Mouse (Mus musculus) kidney, postnatal 0 days (tissue): ENCODE data around the gene Rpl36-ps4. TPM values are rescaled to one million over a fixed set of nuclear protein-coding genes. Genes with fewer than 3 reads are reported as not detected.
"Not testable (repeated sequence)": the region's sequence is repeated elsewhere in the genome, so short reads cannot be mapped to it uniquely, and the experiment has no call there.

Experiments
- ATAC-seq: fragments of 200-750 bp; cut with Nextera tagmentation; replicated peaks from 2 replicates; pipeline ENCODE4 v1.8.0; 2017; ENCODE audit warnings: low read depth, moderate number of reproducible peaks, moderate TSS enrichment, moderate library complexity; ENCODE audit not compliant: low FRiP score
- DNase-seq: peaks from one replicate; pipeline ENCODE4 v3.0.0-alpha.2; 2016; ENCODE audit warnings: low spot score
- H3K27ac ChIP-seq: fragments of 300-500 bp; sonication (generic); 2 replicates; pipeline ENCODE4 v1.5.1; 2014; ENCODE audit warnings: mild to moderate bottlenecking
- H3K27me3 ChIP-seq: fragments of 300-500 bp; sonication (generic); 2 replicates; pipeline ENCODE4 v1.6.1; 2014; ENCODE audit warnings: low read length, mixed read lengths; ENCODE audit not compliant: insufficient read depth
- H3K36me3 ChIP-seq: fragments of 300-500 bp; sonication (generic); 2 replicates; pipeline ENCODE4 v1.6.1; 2014; ENCODE audit warnings: low read length, mixed read lengths; ENCODE audit not compliant: insufficient read depth
- H3K4me1 ChIP-seq: fragments of 300-500 bp; sonication (generic); replicated peaks from 2 replicates; pipeline ENCODE4 v1.6.1; 2014; ENCODE audit warnings: antibody characterized with exemption, low read length, mixed read lengths; ENCODE audit not compliant: insufficient read depth
- H3K4me2 ChIP-seq: fragments of 300-500 bp; sonication (generic); 2 replicates; pipeline ENCODE4 v1.6.1; 2014; ENCODE audit warnings: mild to moderate bottlenecking, low read length, moderate library complexity, mixed read lengths
- H3K4me3 ChIP-seq: fragments of 300-500 bp; sonication (generic); replicated peaks from 2 replicates; pipeline ENCODE4 v1.5.1; 2014; ENCODE audit warnings: low read depth, low read length
- H3K9ac ChIP-seq: fragments of 300-500 bp; sonication (generic); 2 replicates; pipeline ENCODE4 v1.6.1; 2014; ENCODE audit warnings: low read depth, low read length
- H3K9me3 ChIP-seq: fragments of 300-500 bp; sonication (generic); replicated peaks from 2 replicates; pipeline ENCODE4 v1.6.1; 2016; ENCODE audit warnings: low read length, inconsistent platforms, mixed read lengths
- CTCF ChIP-seq: IDR thresholded peaks from 2 replicates; pipeline ENCODE4 v1.5.1; 2016; ENCODE audit warnings: antibody characterized with exemption, low read depth, mild to moderate bottlenecking, moderate library complexity
- WGBS: fragments of 180-500 bp; shearing (Covaris S2); extraction: QIAGEN DNeasy Blood & Tissue Kit; methylation state at CpG from one replicate; pipeline ENCODE4 v1.1.7; 2014; 5-methylcytosine and 5-hydroxymethylcytosine counted together
- polyA plus RNA-seq: library from polyadenylated mRNA; unstranded; fragments of >200 nt; fragmentation: Nextera tagmentation; extraction: Ambion mirVana; gene quantifications from 2 replicates; pipeline ENCODE4 v1.2.1, GENCODE M21; 2015

Gene Rpl36-ps4
- polyA plus RNA-seq, 1 experiment from 2014 or later: not detected

GRCm38 (mm10) chr17:87958283-87958682 is 37.5 kb downstream of the Rpl36-ps4 start:
- WGBS: 69% methylated on average over 8 of the region's 8 CpGs
- Histone ChIP-seq H3K27ac (no peak overlapping the region), H3K9ac (no peak overlapping the region), H3K4me2 (no peak overlapping the region), H3K4me3 (no peak overlapping the region), H3K9me3 (no peaks in the 10 kb centered on the region), H3K27me3 (no peaks in the 10 kb centered on the region), H3K36me3 (no peaks in the 10 kb centered on the region), H3K4me1 (no peaks in the 10 kb centered on the region)
- peak; percentile 40; the same call in 1 of the 2 replicates for TF ChIP-seq CTCF
- DNase-seq (no peak), ATAC-seq (no peak)

- not testable (repeated sequence) for H3K4me2 ChIP-seq, H3K9ac ChIP-seq, H3K9me3 ChIP-seq, H3K27ac ChIP-seq, H3K4me3 ChIP-seq, H3K27me3 ChIP-seq, H3K4me1 ChIP-seq, DNase-seq, H3K36me3 ChIP-seq, ATAC-seq
- 88% methylated on average over 11 of the region's 11 CpGs for WGBS
Measured at GRCm38 (mm10) chr17:87959406-87959805, 38.6 kb downstream of the Rpl36-ps4 start.

GRCm38 (mm10) chr17:87959931-87960330 is 39.2 kb downstream of the Rpl36-ps4 start:
- H3K9ac ChIP-seq, H3K4me3 ChIP-seq, DNase-seq, H3K36me3 ChIP-seq, H3K4me2 ChIP-seq, H3K4me1 ChIP-seq, H3K27ac ChIP-seq, ATAC-seq, H3K27me3 ChIP-seq, H3K9me3 ChIP-seq: not testable (repeated sequence)
- WGBS: 58% methylated on average over 5 of the region's 5 CpGs

GRCm38 (mm10) chr17:87963081-87964075 is 42.6 kb downstream of the Rpl36-ps4 start:
- 90% methylated on average over 14 of the region's 14 CpGs for WGBS
- ATAC-seq: no peak
- Histone ChIP-seq H3K4me1 (no peaks in the 10 kb centered on the region), H3K4me3 (no peak overlapping the region), H3K4me2 (no peak overlapping the region), H3K9me3 (no peaks in the 10 kb centered on the region), H3K27me3 (no peaks in the 10 kb centered on the region), H3K9ac (no peak overlapping the region), H3K27ac (no peak overlapping the region), H3K36me3 (no peaks in the 10 kb centered on the region)
- DNase-seq: no peak
- TF ChIP-seq CTCF: no peak

GRCm38 (mm10) chr17:87968483-87968926 is 47.7 kb downstream of the Rpl36-ps4 start:
- peak; percentile 71; the same call in 1 of the 2 replicates for ATAC-seq
- DNase-seq, H3K36me3 ChIP-seq, H3K9ac ChIP-seq, H3K4me2 ChIP-seq, H3K9me3 ChIP-seq, H3K27ac ChIP-seq, H3K4me1 ChIP-seq, H3K4me3 ChIP-seq, H3K27me3 ChIP-seq: not testable (repeated sequence)
- 35% methylated on average over 6 of the region's 8 CpGs for WGBS
- TF ChIP-seq CTCF: peak; percentile 44; the same call in 1 of the 2 replicates

Other genes starting within 250 kb of the Rpl36-ps4 start
- gene Msh2, start 248.6 kb upstream of the Rpl36-ps4 start, polyA plus RNA-seq: 58.1 and 66.0 TPM in 2 replicates
- 0.14 TPM in 1 of 2 replicates, not detected in the other for gene Kcnk12, start 123.0 kb upstream of the Rpl36-ps4 start, polyA plus RNA-seq
- gene Msh6, start 54.1 kb downstream of the Rpl36-ps4 start, polyA plus RNA-seq: 28.6 and 32.0 TPM in 2 replicates
- gene Fbxo11, start 144.3 kb downstream of the Rpl36-ps4 start, polyA plus RNA-seq: 15.3 and 16.2 TPM in 2 replicates